9 mouse cellular contexts compared by ENCODE assay signal in the genomic region with DNA sequence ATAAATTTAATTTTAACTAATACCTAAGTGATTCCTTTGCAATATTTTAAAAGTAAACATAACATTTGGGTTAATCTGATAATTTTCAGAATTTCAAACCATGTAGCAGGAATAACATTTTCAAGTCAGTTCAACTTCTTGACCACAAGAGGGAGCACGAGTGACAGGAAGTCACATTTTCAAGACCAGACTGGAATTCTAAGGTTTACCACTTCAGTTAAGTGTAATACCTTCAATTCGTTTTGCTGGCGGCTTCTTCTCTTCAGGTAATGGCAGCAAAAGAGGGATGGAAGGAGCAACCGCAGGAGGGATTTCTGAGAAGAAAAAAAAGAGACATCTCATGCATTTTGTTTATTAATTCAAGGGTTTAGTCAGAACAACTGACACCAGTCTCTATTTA.
DNase-seq lines count a peak whose midpoint lies in the region; ATAC-seq and TF ChIP-seq lines count a peak whose summit lies in the region.
"Had no signal": no experiment of that assay in that cellular context is flagged by ENCODE, and none has a peak within 500 bp of the region (broad histone marks: within the 10 kb centered on the region; RNA-seq: fewer than 3 reads in every experiment).

No protein-coding gene starts in this region.

- no peak overlapping the region for H3K4me3 ChIP-seq in left cerebral cortex, adult 2 months
- H3K4me3 ChIP-seq in G1E (ENCODE audit: low read depth, low read length): no peak overlapping the region
- no peak overlapping the region for H3K4me3 ChIP-seq in lung, embryonic 14.5 days (ENCODE audit: low read depth, low read length)
- no peak overlapping the region for H3K4me3 ChIP-seq in forebrain, embryonic 11.5 days (ENCODE audit: low read depth, low read length)
- H3K4me3 ChIP-seq: midbrain, embryonic 12.5 days had no signal

- no peaks in the 10 kb centered on the region for H3K27me3 ChIP-seq in G1E (ENCODE audit: insufficient read depth, low read length)
- no peaks in the 10 kb centered on the region for H3K27me3 ChIP-seq in lung, embryonic 14.5 days (ENCODE audit: insufficient read depth, low read length)
- H3K27me3 ChIP-seq in forebrain, embryonic 11.5 days (ENCODE audit: control insufficient read depth, insufficient read depth, low read length): no peaks in the 10 kb centered on the region
- H3K27me3 ChIP-seq: midbrain, embryonic 12.5 days had no signal

- peaks cover 18% of the 10 kb centered on the region for H3K9me3 ChIP-seq in G1E (replicated peaks)
- no peaks in the 10 kb centered on the region for H3K9me3 ChIP-seq in lung, embryonic 14.5 days (ENCODE audit: low read depth, low read length)
- H3K9me3 ChIP-seq in forebrain, embryonic 11.5 days (ENCODE audit: control insufficient read depth, low read length): no peaks in the 10 kb centered on the region
- H3K9me3 ChIP-seq: midbrain, embryonic 12.5 days had no signal

- H3K9ac ChIP-seq in lung, embryonic 14.5 days: no peak overlapping the region
- H3K9ac ChIP-seq in forebrain, embryonic 11.5 days (ENCODE audit: low read length): no peak overlapping the region
- H3K9ac ChIP-seq: midbrain, embryonic 12.5 days had no signal

- no peaks in the 10 kb centered on the region for H3K36me3 ChIP-seq in G1E (replicated peaks)
- no peaks in the 10 kb centered on the region for H3K36me3 ChIP-seq in lung, embryonic 14.5 days (ENCODE audit: insufficient read depth)
- H3K36me3 ChIP-seq in forebrain, embryonic 11.5 days (ENCODE audit: control insufficient read depth, insufficient read depth, low read length): no peaks in the 10 kb centered on the region
- H3K36me3 ChIP-seq: midbrain, embryonic 12.5 days had no signal

- intact Hi-C loops in left cerebral cortex, adult 2 months (cut with DNase I): no loop called here
- intact Hi-C loops in left cerebral cortex, postnatal 36 days (cut with DNase I): no loop called here

- H3K4me2 ChIP-seq in lung, embryonic 14.5 days: no peak overlapping the region
- H3K4me2 ChIP-seq in forebrain, embryonic 11.5 days (ENCODE audit: low read depth, low read length, severe bottlenecking): no peak overlapping the region
- H3K4me2 ChIP-seq: midbrain, embryonic 12.5 days had no signal

- no peak for DNase-seq in left cerebral cortex, adult 2 months (ENCODE audit: extremely low spot score in 1 of 2, low spot score in 2 of 2)
- DNase-seq in left cerebral cortex, postnatal 36 days (ENCODE audit: low spot score in 2 of 2): no peak
- DNase-seq in G1E (ENCODE audit: low spot score): no peak
- peak; percentile 6 for DNase-seq in c-Kit-negative CD71-positive TER-119-positive erythroid progenitor cells, embryonic 14.5 days (ENCODE audit: low read depth, low spot score)
- peak; percentile 82 for DNase-seq in lung, embryonic 14.5 days
- DNase-seq in urinary bladder, adult 2 months (ENCODE audit: low spot score): no peak
- DNase-seq in forebrain, embryonic 11.5 days (ENCODE audit: low spot score): no peak
- DNase-seq in kidney, adult 18-20 months: no peak

- TF ChIP-seq CTCF in left cerebral cortex, adult 2 months (IDR thresholded peaks at IDR 0.05): peak; percentile 84
- TF ChIP-seq CTCF in G1E (IDR thresholded peaks at IDR 0.05; ENCODE audit: low read depth, low read length): 0 out of 2 replicates have a peak, but pooled peaks have one; percentile 18
- TF ChIP-seq CTCF in lung, embryonic 14.5 days (IDR thresholded peaks at IDR 0.05; ENCODE audit: low read depth): peak; percentile 75

- WGBS in lung, embryonic 14.5 days: 25% methylated on average over 4 of the region's 4 CpGs
- WGBS in forebrain, embryonic 11.5 days: 33% methylated on average over 4 of the region's 4 CpGs

- no peak for ATAC-seq in G1E (ENCODE audit: extremely low read depth, insufficient number of reproducible peaks, low FRiP score, poor library complexity, severe bottlenecking)
- no peak for ATAC-seq in lung, embryonic 14.5 days (ENCODE audit: insufficient read depth)
- no peak for ATAC-seq in forebrain, embryonic 11.5 days (replicated peaks; ENCODE audit: low FRiP score)

- H3K4me1 ChIP-seq in G1E (ENCODE audit: insufficient read depth, low read depth, low read length): no peaks in the 10 kb centered on the region
- no peaks in the 10 kb centered on the region for H3K4me1 ChIP-seq in lung, embryonic 14.5 days (ENCODE audit: insufficient read depth)
- H3K4me1 ChIP-seq in forebrain, embryonic 11.5 days (replicated peaks; ENCODE audit: control insufficient read depth, insufficient read depth, low read length): no peaks in the 10 kb centered on the region
- H3K4me1 ChIP-seq: midbrain, embryonic 12.5 days had no signal

- H3K27ac ChIP-seq in left cerebral cortex, adult 2 months: no peak overlapping the region
- no peak overlapping the region for H3K27ac ChIP-seq in lung, embryonic 14.5 days (ENCODE audit: low read depth)
- H3K27ac ChIP-seq in forebrain, embryonic 11.5 days (ENCODE audit: low read depth, low read length): no peak overlapping the region
- H3K27ac ChIP-seq: midbrain, embryonic 12.5 days had no signal

Comparison
In these comparisons a context has a peak if more than half of its experiments do, and no peak if none do; other contexts are left out.
1. DNase-seq: peak in c-Kit-negative CD71-positive TER-119-positive erythroid progenitor cells, embryonic 14.5 days (single experiment) and lung, embryonic 14.5 days (single experiment); none in left cerebral cortex, adult 2 months (0 of 2), left cerebral cortex, postnatal 36 days (0 of 2), G1E (single experiment), urinary bladder, adult 2 months (single experiment), forebrain, embryonic 11.5 days (single experiment) and kidney, adult 18-20 months (single experiment).
2. CTCF ChIP-seq: peak in every context shown above with its lines; median percentile 84 in left cerebral cortex, adult 2 months; 75 in lung, embryonic 14.5 days; 18 in G1E.